Mouse (Mus musculus) kidney, adult 8-10 months (tissue): ENCODE data around the gene Trp53tg5.
A peak's percentile ranks its signal among the peaks of the same experiment; 100 is the strongest.

Experiments
- DNase-seq, 2 experiments: peaks; one replicate each; pipeline ENCODE4 v3.0.0; 2022

Gene Trp53tg5

GRCm38 (mm10) chr2:164494126-164494525 lies 20.6 kb upstream of the Trp53tg5 start:
- DNase-seq, result no peak

- DNase-seq, result no peak
Measured at GRCm38 (mm10) chr2:164487812-164488211, 14.3 kb upstream of the Trp53tg5 start.

DNA sequence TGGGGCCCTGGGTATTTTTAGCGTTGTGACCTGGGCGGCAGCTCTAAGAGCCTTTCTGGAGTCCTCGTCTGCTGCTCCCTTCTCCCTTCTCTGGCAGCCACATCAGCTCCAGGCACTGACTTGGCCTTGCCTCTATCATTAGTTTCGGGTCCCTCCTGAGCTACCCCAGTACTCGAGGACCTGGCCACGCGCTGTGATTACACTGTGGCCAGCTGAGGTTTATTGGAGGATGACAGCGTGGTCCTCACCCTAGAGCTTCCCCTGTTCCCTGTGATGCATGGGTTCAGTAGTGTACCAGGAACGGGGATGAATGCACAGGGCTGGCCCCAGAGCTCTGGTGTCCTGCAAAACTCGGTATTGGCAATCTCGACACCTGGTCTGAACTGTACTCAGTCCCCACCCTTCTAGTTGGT lies 13.6 kb upstream of the Trp53tg5 start:
- no peak for DNase-seq

- DNase-seq, result peak; percentile 30 to 49
Measured at GRCm38 (mm10) chr2:164486258-164487114, 13.0 kb upstream of the Trp53tg5 start.

DNA sequence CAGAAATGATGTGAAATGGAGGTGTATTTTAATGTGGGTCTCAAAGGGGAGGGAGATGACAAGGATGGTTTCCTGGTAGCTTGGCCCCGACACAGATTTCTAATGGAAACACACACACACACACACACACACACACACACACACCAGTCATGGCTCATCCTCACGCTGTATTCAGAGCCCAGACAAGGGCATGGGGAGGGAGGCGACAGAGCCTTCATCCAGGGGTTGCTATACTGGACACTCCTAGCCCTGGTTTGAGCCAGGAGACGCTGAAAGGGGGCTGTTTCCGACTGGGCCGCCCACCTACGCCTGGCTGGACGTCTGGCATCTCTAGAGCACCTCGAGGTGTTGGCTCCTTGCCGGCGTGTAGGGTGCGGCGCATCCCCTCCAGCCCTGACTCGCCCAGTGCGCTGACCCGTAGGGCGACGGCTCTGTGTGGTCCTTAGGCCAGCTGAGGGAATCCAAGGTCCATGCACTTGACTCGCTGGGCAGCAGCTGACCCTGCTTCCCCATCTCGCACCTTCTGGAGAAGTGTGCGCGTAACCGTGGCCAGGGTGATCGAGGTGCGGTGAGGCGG lies 12.2 kb upstream of the Trp53tg5 start, which contains the start of gene Dbndd2:
Dbndd2 (plus strand) TSS at position 426 of the 577 bp plus-strand sequence.
- peak; percentile 59 to 72 for DNase-seq

- peak; percentile 57 to 78 for DNase-seq
Measured at GRCm38 (mm10) chr2:164470254-164470653, 3.3 kb downstream of the Trp53tg5 start.

DNA sequence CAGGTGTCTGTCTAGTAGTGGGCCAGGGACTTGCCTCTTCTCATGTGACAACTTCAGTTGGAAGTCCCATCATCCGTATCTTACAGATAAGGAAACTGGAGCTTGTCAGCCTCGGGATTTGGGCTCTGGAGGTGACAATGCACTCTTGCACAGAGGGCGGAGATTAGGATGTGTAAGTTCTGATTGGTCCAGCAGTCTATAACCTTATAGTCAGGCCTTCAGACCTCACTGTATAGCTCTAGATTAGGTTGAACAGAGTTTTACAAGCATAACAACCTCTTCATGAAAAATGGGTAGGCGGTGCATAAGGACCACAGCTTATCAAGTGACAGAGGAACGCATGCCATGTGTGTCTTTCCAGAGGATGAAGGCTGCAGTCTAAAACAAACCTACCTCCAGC lies 6.7 kb downstream of the Trp53tg5 start:
- no peak for DNase-seq

DNA sequence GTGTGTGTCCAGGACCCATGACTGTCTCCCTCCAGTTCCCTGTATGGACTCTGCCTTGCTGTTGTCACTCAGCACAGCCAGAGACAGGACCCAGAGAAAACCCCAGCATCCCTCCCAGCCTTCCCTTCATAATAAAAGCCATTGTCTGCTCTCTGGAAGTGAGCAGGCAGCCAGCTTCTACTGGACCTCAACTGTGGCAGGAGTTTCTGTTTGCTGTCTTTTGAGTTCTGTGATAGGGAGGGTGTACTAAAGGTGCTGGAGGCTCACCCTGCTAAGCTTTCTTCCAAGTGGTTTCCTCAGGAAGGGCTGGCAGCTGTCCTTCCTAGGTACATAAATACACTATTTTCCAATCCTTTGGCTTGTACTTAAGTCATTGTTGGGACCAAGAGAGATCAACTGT lies 8.4 kb downstream of the Trp53tg5 start:
- no peak for DNase-seq

- peak; percentile 96 to 99 for DNase-seq
Measured at GRCm38 (mm10) chr2:164460745-164461551, 12.6 kb downstream of the Trp53tg5 start, which contains the start of gene Gm20458. Gene Gm20458, plus strand, starts transcription at chr2:164460967.

- peak; percentile 59 to 70 for DNase-seq
Measured at GRCm38 (mm10) chr2:164458535-164458934, 15.0 kb downstream of the Trp53tg5 start.

DNA sequence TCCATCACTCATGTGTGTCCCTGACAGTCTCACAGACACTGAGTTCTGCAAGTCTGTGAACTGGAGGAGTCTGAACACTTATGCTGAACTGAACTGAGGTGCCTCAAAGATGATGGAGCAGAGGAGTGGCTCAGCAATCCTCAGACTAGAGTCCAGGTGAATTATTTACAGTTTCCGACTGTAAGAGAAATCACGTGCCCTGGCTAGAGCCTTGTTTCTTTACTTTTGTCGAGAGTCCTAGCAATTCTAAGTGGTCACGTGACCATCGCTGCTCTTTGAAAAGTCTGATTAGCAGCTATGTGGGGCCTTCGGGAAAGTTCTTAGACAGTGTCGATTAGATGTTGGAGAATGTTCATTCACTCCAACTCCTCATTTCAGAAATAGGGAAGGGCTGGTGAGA lies 15.6 kb downstream of the Trp53tg5 start:
- DNase-seq, result peak; percentile 83 to 90

GRCm38 (mm10) chr2:164456864-164457300 lies 16.6 kb downstream of the Trp53tg5 start, which contains the start of gene Sys1:
Gene Sys1, plus strand, starts transcription at chr2:164456964.
- peak; percentile 49 to 62 for DNase-seq

DNA sequence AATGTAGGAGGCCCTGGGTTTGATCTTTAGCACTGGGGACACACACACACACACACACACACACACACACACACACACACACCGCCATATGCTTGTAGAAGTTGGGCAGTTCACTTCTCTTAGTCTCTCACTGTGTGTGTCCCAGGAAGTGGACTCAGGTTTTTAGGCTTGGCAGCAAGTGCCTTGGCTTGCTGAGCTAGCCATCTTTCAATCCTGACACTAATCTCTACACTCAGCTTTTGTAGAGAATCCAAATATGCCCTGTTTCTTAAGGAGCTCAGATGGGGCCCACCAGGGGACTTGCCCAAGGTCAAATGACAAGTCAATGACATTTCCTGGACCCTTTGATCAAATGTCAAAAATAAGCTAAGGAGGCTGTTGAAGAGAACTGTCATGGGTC lies 17.1 kb downstream of the Trp53tg5 start:
- DNase-seq, result no peak

DNA sequence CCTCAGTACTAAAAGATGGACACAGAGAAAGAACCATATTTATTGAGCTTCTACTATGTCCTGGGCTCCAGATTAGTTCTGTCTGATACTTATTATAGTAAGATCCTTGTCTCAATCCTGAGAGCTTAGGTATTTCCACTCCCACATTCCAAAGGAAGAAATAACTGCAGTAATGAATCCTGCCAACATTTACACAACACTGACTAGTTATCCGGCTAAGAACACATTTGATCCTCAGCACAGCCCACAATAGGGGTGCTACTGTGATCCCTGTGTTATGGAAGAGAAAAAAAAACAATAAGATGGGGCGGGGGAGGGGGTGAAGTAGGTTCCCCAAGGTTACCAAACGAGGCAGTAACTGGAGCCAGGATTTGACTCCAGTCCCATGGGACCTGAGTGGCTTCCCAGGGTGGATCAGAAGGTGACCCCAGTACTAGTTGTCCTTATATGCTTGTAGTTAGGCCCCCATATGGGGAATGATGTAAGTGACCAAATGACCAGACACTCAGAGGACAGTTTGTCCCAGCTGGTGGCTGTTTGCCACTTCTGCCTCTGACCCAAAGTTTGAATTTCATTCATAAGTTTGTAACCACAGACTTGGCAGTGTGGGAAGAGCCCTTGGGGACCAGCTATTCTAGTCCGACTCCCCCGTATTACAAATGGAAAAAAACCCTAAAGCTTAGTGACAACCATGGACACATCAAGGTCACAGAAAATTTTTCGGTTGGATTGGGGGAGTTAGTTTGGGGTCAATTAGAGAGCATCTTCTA lies 17.9 kb downstream of the Trp53tg5 start:
- DNase-seq, result peak; percentile 49 to 51

- peak; percentile 96 for DNase-seq
Measured at GRCm38 (mm10) chr2:164454846-164455245, 18.7 kb downstream of the Trp53tg5 start.

DNA sequence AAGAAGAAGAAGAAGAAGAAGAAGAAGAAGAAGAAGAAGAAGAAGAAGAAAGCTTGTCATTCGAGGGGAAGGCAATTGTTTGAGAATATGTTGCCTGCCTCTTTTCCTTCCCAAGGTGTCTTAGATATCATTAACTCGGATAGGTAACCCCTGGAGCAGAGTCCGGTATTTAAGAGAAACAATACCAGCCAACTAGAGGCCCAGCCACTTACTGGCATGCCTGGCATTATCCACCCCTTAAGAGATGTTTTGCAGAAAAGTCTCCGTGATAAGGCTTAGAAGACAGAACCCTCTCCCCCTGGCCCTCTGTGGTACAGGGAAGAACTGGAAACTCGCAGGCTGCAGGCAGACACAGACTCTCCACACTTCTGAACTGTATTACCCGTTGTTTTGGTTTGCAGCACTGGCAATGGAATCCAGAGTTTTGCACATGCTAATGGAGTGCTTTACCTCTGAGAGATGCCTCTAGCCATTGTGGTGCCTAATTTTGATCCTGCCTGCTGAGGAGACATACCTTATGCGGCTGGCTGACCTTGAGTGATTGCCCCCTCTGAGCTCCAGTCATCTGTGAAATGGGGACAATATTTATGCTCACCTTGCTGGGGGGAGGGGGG lies 19.5 kb downstream of the Trp53tg5 start:
- DNase-seq, result peak in 1 of 2 experiments; percentile 66

DNA sequence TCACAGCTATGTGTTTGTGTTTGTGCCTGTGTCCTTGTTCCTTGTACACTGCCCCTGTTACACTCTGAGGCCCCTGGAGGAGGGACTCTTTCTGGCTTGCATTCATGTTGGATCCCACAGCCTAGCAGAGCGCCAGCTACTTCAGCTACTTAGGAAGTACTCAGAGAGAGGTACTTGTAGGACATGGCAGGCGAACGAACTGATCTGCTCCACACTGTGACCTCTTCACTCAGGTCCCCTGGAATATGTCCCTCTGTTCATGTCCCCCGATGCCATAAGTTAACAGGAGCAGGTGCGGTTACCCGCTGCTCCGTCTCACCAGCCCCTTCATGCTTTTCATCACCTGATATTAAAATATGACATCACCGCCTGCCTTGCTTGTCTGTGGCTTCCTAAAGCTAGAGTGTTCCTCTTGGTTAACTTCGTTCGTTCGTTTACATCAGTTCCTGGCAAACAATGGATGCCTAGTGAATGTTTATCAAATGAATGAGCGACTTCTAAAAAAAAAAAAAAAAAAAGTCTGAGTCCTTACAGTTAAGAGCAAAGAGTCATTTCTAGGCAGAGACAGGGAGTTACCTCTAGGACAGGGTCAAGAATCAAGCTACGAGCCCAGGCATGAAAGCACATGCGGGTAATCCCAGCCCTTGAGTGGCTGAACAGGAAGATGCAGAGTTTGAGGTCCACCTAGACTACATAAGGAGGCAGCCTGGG lies 20.3 kb downstream of the Trp53tg5 start:
- DNase-seq, result peak in 1 of 2 experiments; percentile 68

- no peak for DNase-seq
Measured at GRCm38 (mm10) chr2:164452000-164452676, 21.4 kb downstream of the Trp53tg5 start.

- no peak for DNase-seq
Measured at GRCm38 (mm10) chr2:164449341-164450042, 24.0 kb downstream of the Trp53tg5 start.

DNA sequence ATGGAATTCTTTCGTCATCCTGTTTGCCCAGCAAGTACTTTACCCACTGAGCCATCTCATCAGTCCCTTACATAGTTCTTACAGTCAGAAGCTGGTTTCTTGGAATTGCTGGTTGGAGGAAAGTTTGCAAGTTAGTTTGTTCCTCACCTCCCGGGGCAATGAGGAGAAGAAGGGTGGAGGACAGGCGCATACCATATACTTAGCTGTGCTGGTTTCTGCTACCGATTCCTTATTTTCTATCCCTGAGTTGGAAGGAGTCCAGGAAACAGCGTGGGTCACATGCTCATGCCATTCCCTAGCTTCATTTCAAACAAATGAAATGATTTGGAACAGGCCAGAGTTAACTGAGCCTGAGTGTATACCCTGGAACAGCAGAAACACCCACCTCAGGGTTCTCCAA lies 24.6 kb downstream of the Trp53tg5 start:
- DNase-seq, result no peak
